Mouse (Mus musculus) bone marrow macrophage, adult 2 months (primary cell): Measurements from ENCODE around the gene Mpped1. TPM values are rescaled to one million over a fixed set of nuclear protein-coding genes. Genes with fewer than 3 reads are reported as not detected.

Experiments
- H3K27ac ChIP-seq: 2 replicates; pipeline ENCODE4 v1.5.1; 2012; ENCODE audit warnings: low read depth, low read length; ENCODE audit not compliant: insufficient read depth
- H3K4me1 ChIP-seq: 2 replicates; pipeline ENCODE4 v1.6.1; 2012; ENCODE audit warnings: low read length; ENCODE audit not compliant: control insufficient read depth, insufficient read depth
- H3K4me3 ChIP-seq: 2 replicates; pipeline ENCODE4 v1.5.1; 2012; ENCODE audit warnings: mild to moderate bottlenecking, low read length, moderate library complexity; ENCODE audit not compliant: insufficient read depth
- CTCF ChIP-seq: IDR thresholded peaks from 2 replicates; pipeline ENCODE4 v1.5.1; 2012; ENCODE audit warnings: low read depth, mild to moderate bottlenecking, low read length, moderate library complexity
- POLR2A ChIP-seq: IDR thresholded peaks from 2 replicates; pipeline ENCODE4 v1.6.1; 2012; ENCODE audit warnings: mild to moderate bottlenecking, low read depth, low read length, borderline replicate concordance
- polyA plus RNA-seq: library from polyadenylated mRNA; stranded (reverse); fragments of >200 nt; gene quantifications from 2 replicates; pipeline ENCODE4 v1.2.4, GENCODE M21; 2012; ENCODE audit not compliant: missing spikeins, insufficient read depth, insufficient read length

Gene Mpped1
- polyA plus RNA-seq, 1 experiment: not detected

GRCm38 (mm10) chr15:83784772-83785171, 5.5 kb downstream of the Mpped1 start:
- H3K4me1 ChIP-seq: no peaks in the 10 kb centered on the region
- no peak overlapping the region for H3K4me3 ChIP-seq
- H3K27ac ChIP-seq: no peak overlapping the region
- no peak for TF ChIP-seq POLR2A
- TF ChIP-seq CTCF: no peak

- TF ChIP-seq CTCF (no peak), POLR2A (no peak)
- Histone ChIP-seq H3K27ac (no peak overlapping the region), H3K4me3 (no peak overlapping the region), H3K4me1 (no peaks in the 10 kb centered on the region)
These were observed 9.8 kb downstream of the Mpped1 start for GRCm38 (mm10) chr15:83789046-83789445.

GRCm38 (mm10) chr15:83796924-83797323, 17.7 kb downstream of the Mpped1 start:
- H3K27ac ChIP-seq: no peak overlapping the region
- no peaks in the 10 kb centered on the region for H3K4me1 ChIP-seq
- H3K4me3 ChIP-seq: no peak overlapping the region
- TF ChIP-seq POLR2A (no peak), CTCF (no peak)

GRCm38 (mm10) chr15:83798964-83799363, 19.7 kb downstream of the Mpped1 start:
- Histone ChIP-seq H3K4me1 (no peaks in the 10 kb centered on the region), H3K27ac (no peak overlapping the region), H3K4me3 (no peak overlapping the region)
- TF ChIP-seq POLR2A: no peak
- no peak for TF ChIP-seq CTCF

- Histone ChIP-seq H3K4me1 (no peaks in the 10 kb centered on the region), H3K4me3 (no peak overlapping the region), H3K27ac (no peak overlapping the region)
- TF ChIP-seq CTCF (no peak), POLR2A (no peak)
These were observed 21.7 kb downstream of the Mpped1 start for GRCm38 (mm10) chr15:83801011-83801410.

GRCm38 (mm10) chr15:83814106-83814505, 34.8 kb downstream of the Mpped1 start:
- Histone ChIP-seq H3K4me3 (no peak overlapping the region), H3K27ac (no peak overlapping the region), H3K4me1 (no peaks in the 10 kb centered on the region)
- TF ChIP-seq CTCF (no peak), POLR2A (no peak)

- TF ChIP-seq POLR2A (no peak), CTCF (no peak)
- Histone ChIP-seq H3K4me3 (no peak overlapping the region), H3K27ac (no peak overlapping the region), H3K4me1 (no peaks in the 10 kb centered on the region)
These were observed 48.7 kb downstream of the Mpped1 start for GRCm38 (mm10) chr15:83828011-83828410.

GRCm38 (mm10) chr15:83829226-83829625, 50.0 kb downstream of the Mpped1 start:
- no peaks in the 10 kb centered on the region for H3K4me1 ChIP-seq
- H3K4me3 ChIP-seq: no peak overlapping the region
- TF ChIP-seq CTCF (no peak), POLR2A (no peak)
- no peak overlapping the region for H3K27ac ChIP-seq

- Histone ChIP-seq H3K4me3 (no peak overlapping the region), H3K4me1 (no peaks in the 10 kb centered on the region), H3K27ac (no peak overlapping the region)
- TF ChIP-seq CTCF (no peak), POLR2A (no peak)
These were observed 53.0 kb downstream of the Mpped1 start for GRCm38 (mm10) chr15:83832265-83832664.

- Histone ChIP-seq H3K4me3 (no peak overlapping the region), H3K4me1 (no peaks in the 10 kb centered on the region), H3K27ac (no peak overlapping the region)
- no peak for TF ChIP-seq CTCF
- TF ChIP-seq POLR2A: no peak
These were observed 61.9 kb downstream of the Mpped1 start for GRCm38 (mm10) chr15:83840950-83841719.
